Mouse (Mus musculus) cerebellum, adult 9-10 months (tissue): ENCODE data around the gene Gabrb1.
A peak's percentile ranks its signal among the peaks of the same experiment; 100 is the strongest.
"Not testable (repeated sequence)": the region's sequence is repeated elsewhere in the genome, so short reads cannot be mapped to it uniquely, and the experiment has no call there.

Experiments
- DNase-seq: peaks from one replicate; pipeline ENCODE4 v3.0.0; 2022

The Gabrb1 gene

DNA sequence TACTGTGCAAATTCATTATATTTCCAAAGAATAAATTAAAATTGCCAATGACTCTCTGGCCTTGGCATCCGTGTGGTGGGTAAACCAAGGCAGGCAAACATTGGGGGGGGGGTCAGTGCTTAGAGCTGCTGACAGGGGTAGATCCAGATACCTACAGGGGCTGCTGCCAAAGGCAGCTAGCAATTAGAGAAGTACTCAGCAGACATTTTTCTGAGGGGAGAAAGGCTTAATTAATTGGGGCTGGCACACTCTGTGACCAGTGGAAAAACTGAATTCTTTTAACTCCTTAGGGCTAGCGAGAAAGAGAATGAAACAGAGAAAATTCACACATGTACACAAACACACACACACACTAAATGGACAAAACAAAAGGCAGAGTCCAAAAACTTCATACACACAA lies 388.3 kb downstream of the Gabrb1 start:
- DNase-seq: no peak

DNA sequence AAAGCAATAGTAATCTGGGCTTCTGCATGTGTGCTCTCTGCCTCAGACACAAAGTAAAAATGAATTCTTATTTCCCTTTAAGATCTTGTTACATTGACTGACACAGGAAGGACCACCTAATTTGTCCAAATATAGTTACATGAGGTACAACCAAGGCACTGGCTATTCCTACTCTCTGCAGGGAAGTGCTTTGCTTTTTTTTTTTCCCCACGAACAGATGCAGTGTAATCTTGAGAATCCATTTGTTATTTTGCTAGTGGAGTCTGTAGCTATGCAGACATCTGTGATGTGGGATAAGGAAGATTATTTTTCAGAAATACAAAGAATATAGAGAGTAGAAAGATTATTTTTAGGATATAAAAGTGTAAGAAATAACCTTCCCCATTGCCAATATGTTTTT lies 406.2 kb downstream of the Gabrb1 start:
- no peak for DNase-seq

DNA sequence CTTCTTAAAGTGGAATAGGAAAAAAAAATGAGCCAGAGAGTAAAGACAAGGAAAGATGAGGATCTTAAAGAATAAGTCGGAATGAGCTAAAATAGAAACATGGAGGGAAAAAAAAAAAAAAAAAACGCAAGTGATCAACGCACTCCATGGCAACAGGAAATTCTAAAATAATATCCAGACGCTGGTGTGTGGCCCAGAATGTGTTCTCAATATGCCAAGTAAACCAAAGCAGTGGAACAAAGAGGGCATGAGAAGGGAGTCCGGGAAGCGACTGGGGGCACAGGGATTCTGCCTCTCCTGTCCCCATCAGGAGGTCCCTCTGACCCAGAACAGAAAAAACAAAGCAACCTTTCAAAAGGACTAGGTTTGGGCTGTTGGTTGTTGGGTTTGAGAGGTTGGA lies 410.9 kb downstream of the Gabrb1 start:
- DNase-seq: peak; percentile 31

DNA sequence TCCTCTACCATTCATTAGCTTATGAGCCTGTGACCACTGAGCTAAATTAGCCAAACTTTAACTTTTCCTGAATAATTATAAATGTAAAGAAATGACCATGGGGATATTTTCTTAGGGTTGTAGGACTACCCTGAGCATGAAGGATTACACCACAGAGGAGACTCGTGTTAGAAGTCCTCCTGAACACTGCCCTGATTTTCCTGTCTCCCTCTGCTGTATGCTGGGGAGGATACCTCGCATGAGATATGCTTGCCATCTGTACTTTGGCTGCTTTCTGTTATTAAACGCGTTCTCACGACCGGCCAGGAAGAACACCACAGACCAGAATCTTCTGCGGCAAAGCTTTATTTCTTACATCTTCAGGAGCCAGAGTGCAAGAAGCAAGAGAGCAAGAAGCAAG lies 411.5 kb downstream of the Gabrb1 start:
- DNase-seq: not testable (repeated sequence)

DNA sequence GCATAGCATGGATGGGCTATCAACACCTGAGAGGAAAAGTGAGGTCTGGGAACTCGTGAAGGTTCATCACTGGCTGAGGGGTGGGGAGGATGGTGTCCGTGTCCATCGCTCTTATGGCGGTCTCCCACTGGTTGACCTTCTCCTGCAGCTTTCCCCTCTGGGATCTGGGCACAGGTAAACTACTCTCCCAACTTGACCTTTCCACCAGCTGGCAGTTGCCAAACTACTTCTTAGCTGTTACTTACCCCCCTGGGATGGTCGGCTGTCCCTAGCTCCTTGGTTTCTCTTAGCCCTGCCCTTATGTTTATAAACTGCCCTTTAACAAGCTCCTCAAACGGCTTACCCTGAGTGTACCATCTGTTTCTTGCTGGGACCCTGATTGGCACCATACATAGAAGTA lies 418.9 kb downstream of the Gabrb1 start:
- peak; percentile 42 for DNase-seq

DNA sequence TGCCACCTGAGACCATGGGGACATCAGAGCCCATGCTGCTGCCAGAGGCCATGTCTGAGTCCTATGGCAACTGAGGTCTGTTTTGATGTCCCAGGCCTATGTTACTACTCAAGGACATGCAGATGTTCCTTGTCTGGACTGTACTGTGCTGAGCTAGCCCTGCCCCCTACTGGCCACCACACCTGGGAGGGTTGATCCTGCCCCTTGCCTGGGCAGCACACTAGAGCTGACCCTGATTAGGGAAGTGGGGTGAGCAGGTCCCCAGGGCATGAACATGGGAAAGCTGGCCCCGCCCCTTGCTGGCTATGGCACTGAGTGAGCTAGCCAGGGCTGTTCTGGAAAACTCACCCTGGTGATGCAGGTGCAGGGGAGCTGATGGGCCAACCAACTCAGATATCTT lies 428.6 kb downstream of the Gabrb1 start:
- no peak for DNase-seq

DNA sequence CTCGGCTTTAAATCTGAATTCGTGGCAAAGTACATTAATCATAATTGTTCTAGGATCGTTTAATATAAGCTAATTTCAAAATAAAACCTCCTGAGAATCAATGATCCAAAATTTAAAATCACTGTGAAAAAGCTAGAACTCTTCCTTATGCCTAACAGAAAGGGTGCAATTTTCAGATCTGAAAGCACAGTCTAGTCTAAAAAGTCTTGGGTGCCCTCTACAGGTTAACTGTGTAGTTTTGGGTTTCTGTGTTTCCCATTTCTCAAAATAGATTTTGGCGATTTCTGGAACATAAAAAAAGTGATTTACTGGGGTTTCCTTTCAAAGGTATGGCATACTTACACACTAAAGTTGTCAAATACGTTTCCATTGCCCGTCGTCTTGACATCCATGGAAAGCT lies 436.7 kb downstream of the Gabrb1 start:
- DNase-seq: peak; percentile 69

DNA sequence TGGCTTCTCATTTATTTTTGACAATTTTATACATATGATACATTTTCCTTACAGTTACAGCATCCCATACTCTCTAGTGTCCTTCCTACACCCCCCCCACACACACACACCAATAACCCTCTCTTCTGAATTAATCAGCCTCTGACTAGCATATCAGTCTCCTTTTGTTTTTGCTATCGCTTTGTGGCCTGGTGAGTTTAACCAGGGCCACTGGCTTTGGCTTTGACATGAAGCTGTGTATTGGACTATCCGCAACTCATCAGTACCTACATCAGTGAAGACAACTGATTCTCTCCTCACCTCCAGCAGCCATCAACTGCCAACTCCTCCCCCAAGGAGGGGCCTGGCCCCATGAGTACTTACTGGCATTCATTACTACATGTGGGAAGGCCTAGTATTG lies 437.1 kb downstream of the Gabrb1 start:
- no peak for DNase-seq

DNA sequence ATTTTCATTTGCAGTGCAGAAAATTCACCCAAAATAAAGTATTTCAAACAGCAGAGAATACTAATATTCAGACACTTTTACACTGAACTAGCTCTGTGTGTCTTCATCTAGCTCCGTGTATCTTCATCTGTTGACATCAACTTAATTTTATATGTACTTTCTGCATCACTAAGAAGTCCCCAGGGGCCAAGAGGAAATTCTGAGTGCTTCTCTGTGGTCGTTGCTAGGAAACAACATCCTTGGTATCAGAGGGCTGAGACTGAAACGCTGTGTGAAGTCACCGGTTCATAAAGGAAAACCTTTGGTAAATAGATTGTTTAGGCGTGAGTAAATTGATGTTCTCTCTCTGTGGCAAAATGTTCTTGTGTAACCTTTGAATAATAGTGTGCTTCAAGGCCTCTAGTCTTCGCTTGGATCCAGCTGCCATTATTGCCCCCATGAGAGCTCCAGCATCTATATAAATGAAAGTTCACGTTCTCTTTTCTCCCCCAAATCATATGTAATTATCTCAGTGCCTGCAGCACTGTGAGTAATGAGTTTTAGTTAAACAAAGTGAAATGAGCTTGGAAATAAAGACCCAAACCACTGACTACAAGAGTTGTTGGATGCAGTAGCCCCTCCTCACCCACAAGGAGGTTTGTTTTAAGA lies 446.5 kb downstream of the Gabrb1 start:
- DNase-seq: no peak

DNA sequence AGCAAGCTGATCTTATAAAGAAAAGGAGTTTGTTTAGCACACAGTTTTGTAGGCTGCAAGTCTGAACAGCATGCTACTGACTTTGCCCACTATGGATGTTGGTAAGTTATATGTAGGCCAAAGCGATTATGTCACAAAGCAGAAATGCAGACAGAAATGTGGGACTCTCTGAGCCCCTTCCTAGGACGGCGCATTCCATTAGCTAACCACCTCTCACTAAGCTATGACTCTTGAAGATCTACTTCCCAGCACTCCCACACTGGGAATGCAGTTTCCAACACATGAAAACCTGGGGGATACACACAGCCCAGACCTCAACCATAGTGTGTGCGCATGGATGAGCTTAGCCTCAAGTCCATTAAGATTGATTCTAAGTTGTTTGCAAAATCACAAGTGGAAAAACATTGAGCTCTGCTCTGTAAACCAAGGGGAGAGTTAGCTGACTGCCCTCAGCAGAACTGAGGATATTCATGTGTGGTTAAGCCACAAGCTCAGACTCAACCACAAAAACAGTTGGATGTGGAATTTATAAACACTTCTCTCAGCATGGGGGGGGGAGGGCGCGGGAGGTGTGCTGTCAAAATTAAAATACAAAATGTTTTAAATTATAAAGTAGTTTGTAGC lies 464.6 kb downstream of the Gabrb1 start:
- no peak for DNase-seq

DNA sequence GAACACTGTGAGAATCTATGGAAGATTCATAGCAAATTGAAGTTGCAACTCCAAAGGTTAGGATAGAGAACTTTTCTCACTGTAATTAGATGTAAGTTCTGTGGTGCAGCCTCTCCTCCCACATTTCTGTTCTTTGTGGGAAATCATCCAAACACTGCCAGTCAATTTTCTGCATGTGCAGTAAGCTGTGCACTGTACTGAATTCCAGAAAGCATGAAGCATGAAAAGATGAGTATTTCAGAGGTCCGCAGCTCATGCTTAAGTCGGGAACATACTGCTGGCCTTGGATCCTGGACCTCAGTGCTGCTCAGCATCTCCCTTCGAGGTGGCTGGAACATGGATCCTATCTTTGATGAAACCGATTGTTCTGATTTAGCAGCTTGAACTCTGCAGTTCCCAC lies 468.8 kb downstream of the Gabrb1 start:
- DNase-seq: no peak

DNA sequence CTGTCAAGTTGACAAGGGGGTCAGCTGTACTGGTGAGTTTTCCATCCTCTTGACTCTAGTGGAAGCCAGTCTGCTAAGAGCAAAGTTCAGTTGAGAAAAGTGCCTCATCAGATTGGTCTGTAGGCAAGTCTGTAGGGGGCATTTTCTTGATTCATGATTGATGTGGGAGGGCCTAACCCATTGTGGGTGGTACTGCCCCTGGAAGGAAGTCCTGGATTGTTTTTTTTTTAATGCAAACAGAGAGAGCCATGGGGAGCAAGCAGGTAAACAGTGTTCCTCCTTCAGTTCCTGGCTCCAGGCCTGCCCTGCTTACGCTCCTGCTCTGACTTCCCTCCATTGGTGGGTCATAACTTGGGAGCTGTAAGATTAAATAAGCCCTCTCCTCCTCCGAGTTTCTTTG lies 476.0 kb downstream of the Gabrb1 start:
- no peak for DNase-seq

DNA sequence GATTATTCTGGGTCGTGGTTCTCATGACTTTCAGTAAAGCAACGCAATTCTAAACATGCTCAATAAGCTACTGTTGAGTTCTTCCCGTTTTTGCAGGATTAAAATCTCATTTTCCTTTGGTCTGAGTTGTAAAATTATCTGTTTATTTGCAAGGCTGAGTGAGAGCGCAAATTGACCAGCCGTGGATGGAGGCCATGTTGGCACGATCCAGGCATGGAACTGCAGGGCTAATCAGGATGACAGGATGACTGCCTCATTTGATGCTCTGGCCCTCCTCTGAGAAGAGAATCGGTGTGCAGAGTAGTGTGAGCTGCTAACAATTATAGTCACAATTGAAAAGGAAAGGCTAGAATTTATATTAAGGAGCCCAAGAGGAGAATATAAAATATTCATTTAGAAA lies 480.3 kb downstream of the Gabrb1 start:
- DNase-seq: no peak

DNA sequence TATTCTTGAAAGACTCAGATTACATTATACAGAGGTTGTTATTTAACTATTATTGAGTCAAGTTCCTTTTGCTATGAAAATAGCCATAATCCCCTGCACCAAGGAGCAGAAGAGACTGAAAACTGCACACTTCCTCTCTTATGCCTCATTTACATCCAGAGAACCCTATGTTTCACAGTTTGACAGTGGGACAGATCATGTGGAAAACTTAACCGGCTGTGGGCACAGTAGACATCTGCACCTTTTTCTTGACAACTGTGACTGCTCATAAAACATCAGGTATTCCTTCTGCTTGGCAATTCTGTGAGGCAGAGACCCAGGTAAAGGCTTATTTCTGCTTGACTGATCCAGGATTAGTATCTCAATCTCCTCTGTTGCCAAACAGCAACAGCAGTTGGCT lies 481.7 kb downstream of the Gabrb1 start:
- DNase-seq: no peak

DNA sequence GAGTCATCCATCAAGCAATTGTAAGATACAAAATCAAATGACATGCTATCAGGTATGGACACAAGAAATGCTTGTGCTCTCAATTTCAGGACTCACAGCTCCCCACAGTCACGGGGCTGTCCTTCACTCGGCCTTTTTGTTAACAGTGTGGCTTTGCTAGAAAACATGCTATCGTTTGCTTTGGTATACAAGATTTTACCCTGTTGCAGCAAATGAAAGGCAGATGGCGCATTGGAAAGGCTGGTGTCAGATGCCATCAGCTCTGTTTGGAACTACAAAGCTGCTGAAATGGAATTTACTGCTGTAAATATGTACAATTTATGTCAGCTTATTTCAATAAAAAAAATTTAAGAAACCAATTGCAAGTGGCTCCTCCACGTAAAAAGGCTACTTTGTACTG lies 490.8 kb downstream of the Gabrb1 start:
- DNase-seq: no peak

DNA sequence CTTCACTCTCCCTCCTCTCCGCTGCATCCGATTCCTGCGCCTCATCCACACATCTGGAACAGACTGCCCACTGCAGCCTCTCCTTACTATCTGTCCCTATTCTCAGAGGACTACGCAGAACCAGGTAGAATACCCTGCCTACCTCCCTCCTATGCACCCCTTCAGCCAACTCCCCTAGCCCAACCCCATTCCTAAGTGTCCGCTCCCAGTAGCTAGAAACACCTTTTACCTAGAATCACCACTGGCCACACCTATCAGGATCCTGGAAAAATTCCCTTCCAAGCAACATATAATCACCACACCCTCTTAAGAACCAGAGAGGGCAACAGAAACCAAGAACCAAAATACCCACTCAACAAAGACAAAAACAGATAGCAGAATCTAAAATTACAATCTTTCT lies 493.0 kb downstream of the Gabrb1 start:
- DNase-seq: no peak

DNA sequence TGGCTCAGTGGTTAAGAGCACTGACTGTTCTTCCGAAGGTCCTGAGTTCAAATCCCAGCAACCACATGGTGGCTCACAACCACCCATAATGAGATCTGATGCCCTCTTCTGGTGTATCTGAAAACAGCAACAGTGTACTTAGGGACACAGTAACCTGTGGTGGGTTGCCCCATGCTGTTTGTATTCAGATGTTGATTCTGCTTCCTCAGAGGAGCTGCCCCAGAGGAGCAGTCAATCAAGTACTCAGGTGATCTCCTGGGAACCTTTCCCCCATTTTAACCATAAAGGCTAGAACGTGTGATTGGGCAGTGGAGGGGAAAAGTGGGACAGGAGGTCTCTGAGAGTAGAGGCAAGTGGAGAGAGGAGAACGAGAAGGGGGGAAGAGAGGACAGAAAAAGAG lies 497.8 kb downstream of the Gabrb1 start:
- not testable (repeated sequence) for DNase-seq

DNA sequence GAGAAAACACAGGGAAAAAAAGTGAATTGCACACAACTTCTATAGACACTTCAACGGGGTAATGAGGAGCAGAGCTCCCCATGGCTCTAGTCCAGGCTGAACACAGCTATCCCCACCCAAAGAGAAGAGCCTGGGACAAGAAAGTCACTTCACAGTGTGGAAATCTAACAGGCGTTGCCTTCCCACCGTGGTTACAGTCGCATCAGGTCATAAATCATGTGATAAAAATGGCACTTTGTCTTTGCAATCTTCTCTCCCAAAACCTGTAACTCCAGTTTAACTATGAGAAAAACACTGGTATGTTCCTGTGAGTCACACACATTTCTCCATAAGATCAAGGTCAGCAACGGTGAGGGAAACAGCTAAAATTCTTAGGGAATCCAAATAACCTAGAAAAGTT lies 498.7 kb downstream of the Gabrb1 start:
- DNase-seq: no peak

DNA sequence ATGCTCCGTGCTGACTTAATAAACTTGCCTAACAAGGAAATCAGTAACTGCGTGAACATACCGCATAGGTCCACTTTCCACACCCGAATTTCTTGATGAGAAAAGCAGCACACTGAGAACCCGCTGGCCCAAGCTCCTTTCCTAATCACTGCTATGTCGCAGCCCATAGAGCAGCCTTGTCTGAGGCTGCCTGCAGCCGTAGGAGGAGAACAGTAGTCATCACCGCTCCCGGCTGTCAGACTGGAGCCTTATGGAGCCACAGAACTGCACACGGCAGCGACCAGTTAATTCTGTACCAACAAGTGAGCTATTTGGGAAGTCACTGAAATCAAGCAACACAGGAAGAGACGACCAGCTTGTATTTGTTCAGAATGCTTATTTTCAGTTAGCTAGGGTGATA lies 500.8 kb downstream of the Gabrb1 start:
- DNase-seq: no peak

DNA sequence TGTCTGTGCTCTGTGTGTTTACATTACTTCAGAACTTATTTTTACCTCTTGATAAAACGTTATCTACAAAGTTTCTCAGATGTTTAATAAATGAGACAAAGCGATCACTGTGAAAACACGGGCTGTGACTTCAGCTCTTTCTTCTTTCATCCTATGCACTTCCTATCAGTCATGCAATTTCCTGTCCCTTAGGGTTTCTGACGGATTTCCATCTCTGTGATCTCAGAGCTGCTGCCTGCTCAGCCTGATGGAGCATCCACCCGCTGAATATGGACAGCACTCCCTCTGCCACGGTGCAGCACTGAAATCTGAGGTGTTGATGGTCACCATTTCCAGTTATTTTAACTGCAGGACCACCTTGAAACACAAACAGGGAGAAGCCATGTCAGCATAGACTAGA lies 501.6 kb downstream of the Gabrb1 start:
- no peak for DNase-seq

DNA sequence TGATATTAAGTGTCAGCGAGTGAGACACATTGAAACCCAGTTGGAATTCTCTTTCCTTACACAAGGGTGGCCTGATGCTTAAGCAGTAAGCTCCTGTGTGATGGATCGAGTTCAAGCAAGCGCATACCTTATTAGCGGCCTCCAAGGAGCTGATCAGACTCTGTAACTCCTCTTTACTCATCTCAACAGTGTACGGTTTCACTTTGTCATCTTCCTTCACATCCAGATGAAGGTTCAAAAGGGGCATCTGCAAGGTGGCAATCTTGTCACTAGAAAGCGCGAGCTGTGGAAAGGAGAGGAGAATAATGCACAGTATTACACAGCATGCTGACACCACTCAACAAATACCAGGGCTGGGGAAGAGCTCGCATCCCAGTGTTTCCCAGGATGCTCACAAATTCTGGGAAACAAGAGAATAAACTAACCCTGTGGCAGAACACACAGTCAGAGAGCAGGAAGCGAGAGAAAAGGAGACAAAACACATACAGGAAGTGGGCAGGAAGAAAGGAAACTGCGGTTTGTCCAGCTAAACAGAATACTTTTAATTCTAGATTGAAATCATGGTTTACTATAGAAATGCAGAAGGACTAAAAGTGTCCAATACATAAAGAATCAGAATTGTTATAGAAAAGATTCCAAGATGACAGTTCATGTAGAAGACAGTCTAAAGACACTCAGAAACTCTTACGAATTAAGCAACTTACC lies 503.0 kb downstream of the Gabrb1 start:
- DNase-seq: no peak

DNA sequence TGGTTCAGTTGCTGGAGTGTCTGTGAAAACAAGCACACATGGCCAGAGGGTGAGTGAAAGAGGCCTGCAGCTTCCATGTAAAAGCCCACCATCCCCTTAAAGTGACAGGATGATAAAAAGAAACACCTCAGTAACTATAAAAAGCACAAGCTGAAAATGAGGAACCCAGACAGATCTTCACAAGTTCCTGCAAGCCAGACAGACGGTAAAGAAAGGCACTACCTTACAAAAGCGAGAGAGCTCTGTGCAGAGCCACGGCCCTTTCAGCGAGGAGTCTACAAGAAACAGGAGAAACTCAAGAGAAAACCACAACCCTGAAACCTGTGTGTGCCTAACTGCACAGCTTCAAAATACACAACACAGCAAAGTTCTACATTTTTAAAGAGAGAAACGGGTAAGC lies 504.9 kb downstream of the Gabrb1 start:
- DNase-seq: no peak

DNA sequence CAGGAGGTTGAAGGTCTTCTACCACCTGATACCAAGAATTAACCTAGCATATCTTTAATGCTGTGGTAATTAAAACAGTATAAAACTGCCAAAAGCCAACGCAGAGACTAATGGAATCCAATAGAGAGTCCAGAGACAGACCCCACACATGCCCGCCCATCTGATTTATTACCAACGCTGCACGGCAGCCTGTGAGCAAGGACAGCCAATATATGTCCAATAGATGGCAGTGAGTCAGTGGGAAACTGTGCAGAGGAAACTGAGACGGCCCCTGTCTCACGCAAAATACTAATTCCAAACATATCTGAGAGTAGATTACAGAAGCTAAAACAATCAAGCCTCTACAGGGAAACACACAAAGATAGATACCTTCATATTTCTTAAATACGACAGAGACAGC lies 506.5 kb downstream of the Gabrb1 start:
- no peak for DNase-seq

DNA sequence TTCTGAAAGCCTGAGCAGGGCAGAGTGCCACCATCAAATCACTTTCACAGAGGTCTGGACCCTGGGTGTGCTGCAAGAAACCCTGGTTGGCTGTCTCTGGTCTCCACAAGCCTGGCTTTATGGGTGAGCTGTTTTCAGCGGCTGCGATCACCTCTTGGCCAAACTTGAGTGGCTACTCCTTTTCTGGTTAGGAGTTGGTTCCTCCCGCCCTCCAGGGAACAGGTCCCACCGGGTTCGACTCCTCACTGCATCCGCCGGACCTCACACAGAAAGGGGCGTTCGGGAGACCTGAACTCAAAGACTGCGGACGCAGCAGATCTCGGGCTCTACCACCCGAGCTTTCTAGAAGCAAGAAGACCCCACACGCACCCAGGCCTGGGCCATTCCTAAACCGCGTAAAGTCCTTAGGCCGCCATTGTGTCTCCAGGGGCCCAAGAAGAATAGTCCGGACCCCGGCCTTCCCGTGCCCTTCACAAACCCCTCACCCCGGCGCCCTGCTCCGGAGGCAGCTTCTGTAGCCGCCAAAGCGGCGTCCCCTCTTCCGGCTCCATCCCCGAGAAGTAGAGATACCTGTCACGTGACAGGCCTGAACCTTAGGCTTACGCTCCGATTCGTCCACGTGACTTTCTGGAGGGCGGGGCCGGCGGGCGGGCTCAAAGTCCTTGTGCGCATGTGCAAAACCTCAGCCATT lies 509.8 kb downstream of the Gabrb1 start, which contains the start of gene Commd8:
Gene Commd8, minus strand, starts transcription at position 596 of the 691 bp plus-strand sequence.
- DNase-seq: peak; percentile 95
